Mouse (Mus musculus) G1E (cell line): ENCODE results near the gene Ank3.

Experiments
- CTCF ChIP-seq: IDR thresholded peaks from 2 replicates; pipeline ENCODE4 v1.5.1; 2012; ENCODE audit warnings: low read depth, low read length, inconsistent platforms, mixed read lengths
- GATA1 ChIP-seq: IDR thresholded peaks from 2 replicates; pipeline ENCODE4 v1.6.1; 2012; ENCODE audit warnings: borderline replicate concordance, low read length, inconsistent platforms, mixed read lengths
- GATA2 ChIP-seq: IDR thresholded peaks from 2 replicates; pipeline ENCODE4 v1.6.1; 2012; ENCODE audit warnings: low read depth, low read length, inconsistent platforms, borderline replicate concordance

DNA sequence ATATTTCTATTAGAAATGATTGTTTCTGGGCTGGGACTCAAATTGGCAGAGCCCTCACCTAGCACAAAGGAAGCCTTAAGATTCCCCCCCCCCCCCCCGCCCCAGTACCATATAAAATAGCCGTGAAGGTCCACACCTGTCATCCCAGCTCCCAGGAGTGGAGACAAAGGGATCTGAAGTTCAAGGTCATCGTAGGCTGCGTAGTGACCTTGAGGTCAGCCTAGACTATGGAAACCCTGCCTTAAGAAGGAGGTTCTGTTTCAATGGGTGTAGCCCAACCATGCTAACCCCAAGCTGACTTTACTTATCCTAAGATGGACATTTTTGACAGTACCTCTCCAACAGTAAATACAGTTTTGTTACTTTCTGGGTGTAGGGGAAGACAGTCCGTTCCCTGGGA is 170.4 kb downstream of the Ank3 start:
- TF ChIP-seq CTCF (no peak), GATA1 (no peak), GATA2 (no peak)
